Mouse (Mus musculus) liver, embryonic 14.5 days (tissue): ENCODE results near the gene Atf7.

Experiments used
- CTCF ChIP-seq: IDR thresholded peaks from 2 replicates; pipeline ENCODE4 v1.5.1; 2016; ENCODE audit warnings: antibody characterized with exemption, low read depth, control low read depth
- EP300 ChIP-seq: IDR thresholded peaks from 2 replicates; pipeline ENCODE4 v1.6.1; 2016; ENCODE audit warnings: antibody characterized with exemption, low read depth

GRCm38 (mm10) chr15:102517976-102518858 is 107.0 kb downstream of the Atf7 start, which contains the start of gene Tarbp2:
- TF ChIP-seq CTCF (no peak), EP300 (no peak)
